ENCODE assay signal across 16 mouse cellular contexts in genomic region chr9:120657786-120658185, GRCm38 (mm10).
DNase-seq lines count a peak whose midpoint lies in the region; ATAC-seq lines count a peak whose summit lies in the region.
"Had no signal": no experiment of that assay in that cellular context is flagged by ENCODE, and none has a peak within 500 bp of the region (broad histone marks: within the 10 kb centered on the region; RNA-seq: fewer than 3 reads in every experiment).

No protein-coding gene starts in this region.

- no peak overlapping the region for H3K4me3 ChIP-seq in heart, embryonic 13.5 days
- H3K4me3 ChIP-seq in heart, embryonic 12.5 days, result no peak overlapping the region
- H3K4me3 ChIP-seq in midbrain, embryonic 11.5 days (ENCODE audit: low read depth, low read length), result no peak overlapping the region
- no peak overlapping the region for H3K4me3 ChIP-seq in midbrain, embryonic 16.5 days (ENCODE audit: low read depth, low read length)
- no peak overlapping the region for H3K4me3 ChIP-seq in embryonic facial prominence, embryonic 13.5 days
- H3K4me3 ChIP-seq in stomach, embryonic 15.5 days (replicated peaks), result no peak overlapping the region
- H3K4me3 ChIP-seq: heart, embryonic 10.5 days; intestine, embryonic 15.5 days; layer of hippocampus, adult 2 months had no signal

- no peaks in the 10 kb centered on the region for H3K36me3 ChIP-seq in heart, embryonic 13.5 days
- no peaks in the 10 kb centered on the region for H3K36me3 ChIP-seq in heart, embryonic 12.5 days
- no peaks in the 10 kb centered on the region for H3K36me3 ChIP-seq in midbrain, embryonic 11.5 days (ENCODE audit: control insufficient read depth, insufficient read depth, low read length)
- no peaks in the 10 kb centered on the region for H3K36me3 ChIP-seq in midbrain, embryonic 16.5 days (ENCODE audit: control insufficient read depth, insufficient read depth, low read length)
- no peaks in the 10 kb centered on the region for H3K36me3 ChIP-seq in embryonic facial prominence, embryonic 13.5 days
- H3K36me3 ChIP-seq in stomach, embryonic 15.5 days, result no peaks in the 10 kb centered on the region
- H3K36me3 ChIP-seq: heart, embryonic 10.5 days; intestine, embryonic 15.5 days had no signal

- DNase-seq in midbrain, embryonic 11.5 days (ENCODE audit: low spot score, missing footprints), result peak; percentile 69
- DNase-seq in layer of hippocampus, postnatal 36 days, result no peak
- DNase-seq: cerebellum, adult 9-10 months; gastrocnemius, postnatal 14 days; lung, postnatal 14 days; right cerebral cortex, adult 18-20 months had no signal

- H3K27ac ChIP-seq in heart, embryonic 13.5 days (replicated peaks), result 0 out of 2 replicates have a peak overlapping the region, but pooled peaks have one; percentile 21
- H3K27ac ChIP-seq in heart, embryonic 12.5 days (ENCODE audit: poor library complexity, severe bottlenecking), result no peak overlapping the region
- no peak overlapping the region for H3K27ac ChIP-seq in midbrain, embryonic 11.5 days (ENCODE audit: low read depth, low read length)
- H3K27ac ChIP-seq in midbrain, embryonic 16.5 days (ENCODE audit: low read length), result no peak overlapping the region
- peak overlapping the region; percentile 55 for H3K27ac ChIP-seq in embryonic facial prominence, embryonic 13.5 days
- H3K27ac ChIP-seq in stomach, embryonic 15.5 days, result peak overlapping the region; percentile 33; the same call in 1 of the 2 replicates
- H3K27ac ChIP-seq: heart, embryonic 10.5 days; intestine, embryonic 15.5 days; kidney, postnatal 0 days; layer of hippocampus, adult 2 months had no signal

- no peaks in the 10 kb centered on the region for H3K9me3 ChIP-seq in heart, embryonic 13.5 days
- no peaks in the 10 kb centered on the region for H3K9me3 ChIP-seq in heart, embryonic 12.5 days (replicated peaks)
- no peaks in the 10 kb centered on the region for H3K9me3 ChIP-seq in midbrain, embryonic 11.5 days (ENCODE audit: control insufficient read depth, low read length)
- H3K9me3 ChIP-seq in midbrain, embryonic 16.5 days (replicated peaks; ENCODE audit: control insufficient read depth, low read length, poor library complexity, severe bottlenecking), result no peaks in the 10 kb centered on the region
- H3K9me3 ChIP-seq in embryonic facial prominence, embryonic 13.5 days, result no peaks in the 10 kb centered on the region
- no peaks in the 10 kb centered on the region for H3K9me3 ChIP-seq in stomach, embryonic 15.5 days
- H3K9me3 ChIP-seq: heart, embryonic 10.5 days; intestine, embryonic 15.5 days had no signal

- peaks cover 12% of the 10 kb centered on the region; the same call in 1 of the 2 replicates for H3K4me1 ChIP-seq in heart, embryonic 13.5 days
- H3K4me1 ChIP-seq in heart, embryonic 12.5 days (replicated peaks), result peaks cover 18% of the 10 kb centered on the region; the same call in 1 of the 2 replicates
- H3K4me1 ChIP-seq in midbrain, embryonic 11.5 days (ENCODE audit: control insufficient read depth, insufficient read depth, low read length), result peaks cover 6% of the 10 kb centered on the region
- H3K4me1 ChIP-seq in midbrain, embryonic 16.5 days (ENCODE audit: control insufficient read depth, insufficient read depth, low read length), result peaks cover 10% of the 10 kb centered on the region; the same call in 1 of the 2 replicates
- H3K4me1 ChIP-seq in embryonic facial prominence, embryonic 13.5 days, result peaks cover 34% of the 10 kb centered on the region
- no peaks in the 10 kb centered on the region for H3K4me1 ChIP-seq in stomach, embryonic 15.5 days

- peaks cover 30% of the 10 kb centered on the region for H3K27me3 ChIP-seq in heart, embryonic 13.5 days (replicated peaks)
- H3K27me3 ChIP-seq in heart, embryonic 12.5 days (replicated peaks), result peaks cover 14% of the 10 kb centered on the region; the same call in 1 of the 2 replicates
- no peaks in the 10 kb centered on the region for H3K27me3 ChIP-seq in midbrain, embryonic 11.5 days (ENCODE audit: control insufficient read depth, insufficient read depth, low read length)
- H3K27me3 ChIP-seq in midbrain, embryonic 16.5 days (ENCODE audit: control insufficient read depth, insufficient read depth, low read depth, low read length), result no peaks in the 10 kb centered on the region
- H3K27me3 ChIP-seq in embryonic facial prominence, embryonic 13.5 days, result no peaks in the 10 kb centered on the region
- H3K27me3 ChIP-seq in stomach, embryonic 15.5 days (replicated peaks), result no peaks in the 10 kb centered on the region
- H3K27me3 ChIP-seq: intestine, embryonic 15.5 days had no signal

- H3K4me2 ChIP-seq in heart, embryonic 13.5 days, result no peak overlapping the region
- no peak overlapping the region for H3K4me2 ChIP-seq in heart, embryonic 12.5 days
- H3K4me2 ChIP-seq in midbrain, embryonic 11.5 days, result no peak overlapping the region
- H3K4me2 ChIP-seq in midbrain, embryonic 16.5 days (ENCODE audit: low read length), result no peak overlapping the region
- H3K4me2 ChIP-seq in embryonic facial prominence, embryonic 13.5 days, result no peak overlapping the region
- no peak overlapping the region for H3K4me2 ChIP-seq in stomach, embryonic 15.5 days
- H3K4me2 ChIP-seq: intestine, embryonic 15.5 days had no signal

- H3K9ac ChIP-seq in heart, embryonic 13.5 days, result no peak overlapping the region
- no peak overlapping the region for H3K9ac ChIP-seq in heart, embryonic 12.5 days
- H3K9ac ChIP-seq in midbrain, embryonic 11.5 days (ENCODE audit: low read length), result no peak overlapping the region
- H3K9ac ChIP-seq in midbrain, embryonic 16.5 days (ENCODE audit: low read depth, low read length), result no peak overlapping the region
- H3K9ac ChIP-seq in embryonic facial prominence, embryonic 13.5 days, result no peak overlapping the region
- H3K9ac ChIP-seq in stomach, embryonic 15.5 days, result no peak overlapping the region
- H3K9ac ChIP-seq: intestine, embryonic 15.5 days had no signal

- ATAC-seq in heart, embryonic 13.5 days (ENCODE audit: extremely low read depth, insufficient number of reproducible peaks, low FRiP score, low TSS enrichment), result no peak
- ATAC-seq in heart, embryonic 12.5 days (ENCODE audit: insufficient number of reproducible peaks, low FRiP score), result no peak
- ATAC-seq in midbrain, embryonic 11.5 days (ENCODE audit: low FRiP score), result no peak
- no peak for ATAC-seq in midbrain, embryonic 16.5 days
- ATAC-seq in embryonic facial prominence, embryonic 13.5 days (ENCODE audit: insufficient number of reproducible peaks, insufficient read depth, low FRiP score, low TSS enrichment, low read depth), result 0 out of 2 replicates have a peak, but pooled peaks have one; percentile 26
- ATAC-seq in stomach, embryonic 15.5 days (ENCODE audit: insufficient read depth, low FRiP score, low read depth), result no peak
- no peak for ATAC-seq in megakaryocyte progenitor cell, adult 5-6 weeks (replicated peaks; ENCODE audit: poor library complexity)
- ATAC-seq: intestine, embryonic 15.5 days had no signal

Comparison
In these comparisons a context has a peak if more than half of its experiments do, and no peak if none do; other contexts are left out.
1. H3K27ac ChIP-seq: peak in heart, embryonic 13.5 days (single experiment), embryonic facial prominence, embryonic 13.5 days (single experiment) and stomach, embryonic 15.5 days (single experiment); none in heart, embryonic 12.5 days (single experiment), midbrain, embryonic 11.5 days (single experiment) and midbrain, embryonic 16.5 days (single experiment).